Mouse (Mus musculus) heart, postnatal 0 days (tissue): ENCODE data around the gene Wnt11.

ENCODE experiments used
- CTCF ChIP-seq: IDR thresholded peaks from 2 replicates; pipeline ENCODE4 v1.5.1; 2016; ENCODE audit warnings: antibody characterized with exemption, control low read depth, low read depth
- EP300 ChIP-seq: IDR thresholded peaks from 2 replicates; pipeline ENCODE4 v1.6.1; 2016; ENCODE audit warnings: antibody characterized with exemption, low read depth

DNA sequence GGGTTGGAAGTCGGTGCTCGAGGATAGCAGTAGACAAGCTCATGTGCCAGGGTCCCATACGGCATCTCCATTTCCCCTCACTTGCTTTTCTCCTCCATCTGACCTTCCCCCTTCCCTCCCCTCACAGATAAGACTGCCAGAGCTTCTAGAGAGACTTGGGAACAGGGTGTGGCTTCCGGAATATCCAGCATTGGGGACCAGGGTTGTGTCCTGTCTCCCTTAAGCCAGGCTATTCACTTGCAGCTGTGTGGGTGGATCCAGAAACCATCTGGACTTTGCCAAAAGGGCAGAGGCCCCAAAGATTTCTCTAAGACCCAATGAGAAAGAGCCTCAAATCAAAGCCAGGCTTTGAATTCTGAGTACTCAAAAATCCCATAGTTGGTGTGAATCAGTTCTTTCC lies 45.8 kb upstream of the Wnt11 start:
- TF ChIP-seq CTCF, result no peak
- TF ChIP-seq EP300, result no peak
